Mouse (Mus musculus) MEL (cell line): ENCODE data around the gene Lrrk2. TPM values are rescaled to one million over a fixed set of nuclear protein-coding genes. Genes with fewer than 3 reads are reported as not detected.
"Not testable (repeated sequence)": the region's sequence is repeated elsewhere in the genome, so short reads cannot be mapped to it uniquely, and the experiment has no call there.

Source experiments
- DNase-seq: peaks from one replicate; pipeline ENCODE4 v3.0.0; 2011; ENCODE audit warnings: low read depth, low spot score
- H3K27ac ChIP-seq: 2 replicates; pipeline ENCODE4 v1.5.1; 2012; ENCODE audit warnings: low read depth, mild to moderate bottlenecking, control low read depth, low read length, moderate library complexity; ENCODE audit not compliant: control insufficient read depth
- H3K27me3 ChIP-seq, 2 experiments: fragments of 150-350 bp in 1 of 2; sonication (generic) in 1 of 2; 2 replicates each; pipeline ENCODE4 v1.6.1; 2012; ENCODE audit warnings: low read length in 2 of 2, mild to moderate bottlenecking in 2 of 2, improper control_type of control experiment in 1 of 2, moderate library complexity in 1 of 2; ENCODE audit not compliant: insufficient read depth in 2 of 2, control insufficient read depth in 1 of 2
- H3K36me3 ChIP-seq, 2 experiments: 2 replicates each; pipeline ENCODE4 v1.6.1; 2012 to 2014; ENCODE audit warnings: low read length in 2 of 2, improper control_type of control experiment in 1 of 2, inconsistent platforms in 1 of 2, mild to moderate bottlenecking in 1 of 2; ENCODE audit not compliant: insufficient read depth in 2 of 2, control insufficient read depth in 1 of 2
- H3K4me1 ChIP-seq, 2 experiments: fragments of 150-350 bp in 1 of 2; sonication (generic) in 1 of 2; 2 replicates each; pipeline ENCODE4 v1.6.1; 2012; ENCODE audit warnings: low read length in 2 of 2, improper control_type of control experiment in 1 of 2, mild to moderate bottlenecking in 1 of 2; ENCODE audit not compliant: insufficient read depth in 2 of 2, control insufficient read depth in 1 of 2
- H3K4me3 ChIP-seq, 2 experiments: fragments of 150-350 bp in 1 of 2; sonication (generic) in 1 of 2; 2 replicates each; pipeline ENCODE4 v1.5.1; 2012; ENCODE audit warnings: low read depth in 2 of 2, low read length in 2 of 2, mild to moderate bottlenecking in 2 of 2, moderate library complexity in 2 of 2, control low read depth in 1 of 2, improper control_type of control experiment in 1 of 2; ENCODE audit not compliant: control insufficient read depth in 1 of 2, insufficient read depth in 1 of 2
- H3K79me2 ChIP-seq: 2 replicates; pipeline ENCODE4 v1.6.1; 2012; ENCODE audit warnings: mild to moderate bottlenecking, low read length, moderate library complexity; ENCODE audit not compliant: control insufficient read depth, poor library complexity, insufficient read depth
- H3K9ac ChIP-seq: 2 replicates; pipeline ENCODE4 v1.6.1; 2012; ENCODE audit warnings: low read depth, mild to moderate bottlenecking, control low read depth, low read length, moderate library complexity; ENCODE audit not compliant: control insufficient read depth, poor library complexity, severe bottlenecking
- H3K9me3 ChIP-seq: fragments of 150-350 bp; sonication (generic); replicated peaks from 2 replicates; pipeline ENCODE4 v1.6.1; 2012; ENCODE audit warnings: mild to moderate bottlenecking, low read length, improper control_type of control experiment, moderate library complexity; ENCODE audit not compliant: insufficient read depth
- CHD1 ChIP-seq: IDR thresholded peaks from 2 replicates; pipeline ENCODE4 v1.6.1; 2012; ENCODE audit warnings: low read depth, mild to moderate bottlenecking, inconsistent platforms, low read length, improper control_type of control experiment
- CTCF ChIP-seq, 3 experiments: IDR thresholded peaks in 2 of 3; conservative IDR thresholded peaks in 1 of 3; 2 replicates each; pipeline ENCODE4 v1.5.1; 2011 to 2012; ENCODE audit warnings: low read length in 3 of 3, low read depth in 2 of 3, mild to moderate bottlenecking in 2 of 3, improper control_type of control experiment in 1 of 3, inconsistent platforms in 1 of 3, mixed read lengths in 1 of 3, moderate library complexity in 1 of 3; ENCODE audit not compliant: control insufficient read depth in 1 of 3, insufficient read depth in 1 of 3, poor library complexity in 1 of 3, severe bottlenecking in 1 of 3
- ELF1 ChIP-seq: IDR thresholded peaks from 2 replicates; pipeline ENCODE4 v1.6.1; 2014; ENCODE audit warnings: low read depth, mild to moderate bottlenecking, inconsistent platforms, low read length, improper control_type of control experiment, moderate library complexity
- EP300 ChIP-seq, 2 experiments: IDR thresholded peaks; 2 replicates each; pipeline ENCODE4 v1.6.1; 2011; ENCODE audit warnings: improper control_type of control experiment in 2 of 2, low read length in 2 of 2, low read depth in 1 of 2, mild to moderate bottlenecking in 1 of 2
- GATA1 ChIP-seq: IDR thresholded peaks from 2 replicates; pipeline ENCODE4 v1.6.1; 2011; ENCODE audit warnings: low read depth, low read length, improper control_type of control experiment
- HCFC1 ChIP-seq: IDR thresholded peaks from 2 replicates; pipeline ENCODE4 v1.6.1; 2012; ENCODE audit warnings: low read depth, mild to moderate bottlenecking, inconsistent platforms, low read length, improper control_type of control experiment, moderate library complexity
- MAX ChIP-seq: IDR thresholded peaks from 2 replicates; pipeline ENCODE4 v1.6.1; 2011; ENCODE audit warnings: low read length, improper control_type of control experiment
- MEF2A ChIP-seq: IDR thresholded peaks from 2 replicates; pipeline ENCODE4 v1.6.1; 2014; ENCODE audit warnings: low read depth, mild to moderate bottlenecking, inconsistent platforms, low read length, improper control_type of control experiment; ENCODE audit not compliant: poor library complexity, insufficient replicate concordance, severe bottlenecking; ENCODE audit errors: extremely low read depth
- MXI1 ChIP-seq: IDR thresholded peaks from 2 replicates; pipeline ENCODE4 v1.6.1; 2011; ENCODE audit warnings: mild to moderate bottlenecking, low read depth, low read length, improper control_type of control experiment
- MYB ChIP-seq: IDR thresholded peaks from 2 replicates; pipeline ENCODE4 v1.6.1; 2011; ENCODE audit warnings: mild to moderate bottlenecking, low read depth, low read length, improper control_type of control experiment
- NELFE ChIP-seq: IDR thresholded peaks from 2 replicates; pipeline ENCODE4 v1.6.1; 2011; ENCODE audit warnings: low read depth, low read length, improper control_type of control experiment
- NRF1 ChIP-seq: IDR thresholded peaks from 2 replicates; pipeline ENCODE4 v1.6.1; 2014; ENCODE audit warnings: low read depth, mild to moderate bottlenecking, inconsistent platforms, low read length, improper control_type of control experiment, moderate library complexity; ENCODE audit not compliant: poor library complexity, insufficient read depth, severe bottlenecking
- POLR2A ChIP-seq, 2 experiments: IDR thresholded peaks; 2 replicates each; pipeline ENCODE4 v1.6.1; 2011 to 2012; ENCODE audit warnings: low read length in 2 of 2, mild to moderate bottlenecking in 2 of 2, control low read depth in 1 of 2, improper control_type of control experiment in 1 of 2, low read depth in 1 of 2, moderate library complexity in 1 of 2; ENCODE audit not compliant: control insufficient read depth in 1 of 2, insufficient read depth in 1 of 2, poor library complexity in 1 of 2
- POLR2AphosphoS2 ChIP-seq: IDR thresholded peaks from 2 replicates; pipeline ENCODE4 v1.6.1; 2011; ENCODE audit warnings: low read length, improper control_type of control experiment
- RAD21 ChIP-seq: IDR thresholded peaks from 2 replicates; pipeline ENCODE4 v1.6.1; 2011; ENCODE audit warnings: mild to moderate bottlenecking, low read depth, low read length, improper control_type of control experiment
- RCOR1 ChIP-seq: IDR thresholded peaks from 2 replicates; pipeline ENCODE4 v1.6.1; 2012; ENCODE audit warnings: low read depth, mild to moderate bottlenecking, inconsistent platforms, low read length, improper control_type of control experiment
- SMC3 ChIP-seq: IDR thresholded peaks from 2 replicates; pipeline ENCODE4 v1.6.1; 2011; ENCODE audit warnings: low read depth, low read length, improper control_type of control experiment
- TAL1 ChIP-seq: IDR thresholded peaks from 2 replicates; pipeline ENCODE4 v1.6.1; 2012; ENCODE audit warnings: mild to moderate bottlenecking, inconsistent platforms, low read length, moderate library complexity, mixed read lengths
- TCF12 ChIP-seq: IDR thresholded peaks from 2 replicates; pipeline ENCODE4 v1.6.1; 2014; ENCODE audit warnings: low read depth, mild to moderate bottlenecking, inconsistent platforms, low read length, improper control_type of control experiment, moderate library complexity
- UBTF ChIP-seq: IDR thresholded peaks from 2 replicates; pipeline ENCODE4 v1.6.1; 2012; ENCODE audit warnings: low read depth, mild to moderate bottlenecking, inconsistent platforms, low read length, improper control_type of control experiment, moderate library complexity, borderline replicate concordance; ENCODE audit not compliant: insufficient read depth
- ZC3H11A ChIP-seq: IDR thresholded peaks from 2 replicates; pipeline ENCODE4 v1.6.1; 2012; ENCODE audit warnings: low read depth, mild to moderate bottlenecking, inconsistent platforms, low read length, improper control_type of control experiment
- ZKSCAN1 ChIP-seq: IDR thresholded peaks from 2 replicates; pipeline ENCODE4 v1.6.1; 2012; ENCODE audit warnings: low read depth, mild to moderate bottlenecking, inconsistent platforms, low read length, improper control_type of control experiment, moderate library complexity
- polyA plus RNA-seq, 2 experiments: library from polyadenylated mRNA; stranded (reverse) in 1 of 2; unstranded in 1 of 2; fragments of >175 nt in 1 of 2; fragments of >200 nt in 1 of 2; gene quantifications; 2 replicates each; pipeline versions ENCODE4 v1.2.1 to v1.2.4; 2012; ENCODE audit warnings: low replicate concordance in 2 of 2, low read depth in 1 of 2; ENCODE audit not compliant: insufficient read length in 2 of 2, insufficient read depth in 1 of 2, missing spikeins in 1 of 2
- total RNA-seq: library from RNA; depleted of rRNA; stranded (reverse); fragments of 300-350 nt; gene quantifications from 2 replicates; pipeline ENCODE4 v1.2.3, GENCODE M21; 2012

The Lrrk2 gene
- total and polyA plus RNA-seq, 3 experiments: not detected

GRCm38 (mm10) chr15:91835319-91835718 lies 162.3 kb downstream of the Lrrk2 start:
- H3K4me1 ChIP-seq: no peaks in the 10 kb centered on the region
- no peak for DNase-seq
- H3K4me3 ChIP-seq: no peak overlapping the region
- no peak overlapping the region for H3K9ac ChIP-seq
- no peaks in the 10 kb centered on the region for H3K79me2 ChIP-seq
- no peak for TF ChIP-seq ZC3H11A
- no peak for TF ChIP-seq RAD21
- no peak for TF ChIP-seq MEF2A
- TF ChIP-seq RCOR1: no peak
- TF ChIP-seq GATA1: no peak
- no peak for TF ChIP-seq MAX
- TF ChIP-seq NELFE: no peak
- no peak for TF ChIP-seq ZKSCAN1
- TF ChIP-seq SMC3: no peak
- TF ChIP-seq MXI1: no peak
- no peaks in the 10 kb centered on the region for H3K9me3 ChIP-seq
- H3K27me3 ChIP-seq: no peaks in the 10 kb centered on the region
- H3K27ac ChIP-seq: no peak overlapping the region
- H3K36me3 ChIP-seq: no peaks in the 10 kb centered on the region

GRCm38 (mm10) chr15:91837965-91838364 lies 165.0 kb downstream of the Lrrk2 start, which contains the start of gene Smgc:
Gene Smgc (plus strand): TSS chr15:91838265.
- H3K4me3 ChIP-seq: no peak within 1 kb of the TSS
- no peaks in the 10 kb centered on the region for H3K79me2 ChIP-seq
- H3K4me1 ChIP-seq: no peaks in the 10 kb centered on the region
- no peaks in the 10 kb centered on the region for H3K27me3 ChIP-seq
- H3K27ac ChIP-seq: no peak within 1 kb of the TSS
- no peak within 1 kb of the TSS for H3K9ac ChIP-seq
- H3K9me3 ChIP-seq: no peaks in the 10 kb centered on the region
- TF ChIP-seq TCF12 (no peak), MYB (no peak), POLR2A (IDR thresholded peaks at IDR 0.05; ENCODE audit: control insufficient read depth in 1 of 2, insufficient read depth in 1 of 2, low read depth in 1 of 2, low read length in 2 of 2, poor library complexity in 1 of 2) (no peak), SMC3 (no peak), MAX (no peak), CHD1 (no peak), RCOR1 (no peak), NELFE (no peak), ELF1 (no peak), EP300 (IDR thresholded peaks at IDR 0.05; ENCODE audit: low read depth in 1 of 2, low read length in 2 of 2) (no peak), POLR2AphosphoS2 (no peak), UBTF (no peak), CTCF (IDR thresholded peaks at IDR 0.05 in 2 of 3, conservative IDR thresholded peaks at IDR 0.05 in 1 of 3; ENCODE audit: control insufficient read depth in 1 of 3, insufficient read depth in 1 of 3, low read depth in 2 of 3, low read length in 3 of 3, poor library complexity in 1 of 3, severe bottlenecking in 1 of 3) (no peak), TAL1 (no peak), NRF1 (no peak), HCFC1 (no peak), GATA1 (no peak)
- no peak for DNase-seq
- no peaks in the 10 kb centered on the region for H3K36me3 ChIP-seq

GRCm38 (mm10) chr15:91864130-91864529 lies 191.2 kb downstream of the Lrrk2 start:
- not testable (repeated sequence) for H3K4me3 ChIP-seq, DNase-seq, H3K27me3 ChIP-seq, H3K79me2 ChIP-seq, H3K9ac ChIP-seq, H3K4me1 ChIP-seq, H3K9me3 ChIP-seq, H3K27ac ChIP-seq, H3K36me3 ChIP-seq
